Mouse (Mus musculus): ENCODE results near the gene 1810055G02Rik. TPM values are rescaled to one million over a fixed set of nuclear protein-coding genes. Genes with fewer than 3 reads are reported as not detected.

Gene 1810055G02Rik
- total and polyA plus RNA-seq, 2 experiments from 2014 or later, result 29.4 to 31.8 TPM

DNA sequence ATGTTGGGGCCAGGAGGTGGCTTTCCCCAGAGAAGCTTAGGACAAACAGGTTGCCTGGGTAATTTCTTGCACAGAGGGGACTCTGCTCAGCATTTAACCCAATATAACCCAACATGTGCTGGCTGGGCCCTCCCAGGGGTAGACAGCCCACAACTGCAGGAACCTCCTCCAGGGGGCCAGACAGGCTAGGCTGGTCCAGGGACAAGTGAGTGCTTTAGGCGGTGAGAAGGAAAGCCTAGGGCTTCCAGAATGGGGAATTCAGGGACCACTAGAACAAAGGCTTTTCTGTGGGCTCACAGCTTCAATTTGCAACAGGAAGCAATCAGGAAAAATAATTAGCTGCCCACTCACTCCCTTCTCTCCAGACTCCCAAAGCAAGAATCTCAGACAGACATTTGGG, 23.7 kb upstream of the 1810055G02Rik start:
- 0 out of 2 replicates have a peak overlapping the region, but pooled peaks have one; percentile 26 for H3K27ac ChIP-seq (ENCODE audit: low read depth, low read length)
- 0 out of 2 replicates have a peak, but pooled peaks cover 6% of the 10 kb centered on the region for H3K4me1 ChIP-seq (ENCODE audit: insufficient read depth, low read length)
- H3K4me3 ChIP-seq (ENCODE audit: low read depth, low read length), result no peak overlapping the region
- ATAC-seq (ENCODE audit: low FRiP score), result no peak
- peak overlapping the region; percentile 4; the same call in 1 of the 2 replicates for H3K4me2 ChIP-seq (ENCODE audit: low read depth, low read length, poor library complexity, severe bottlenecking)
- WGBS, result 34% methylated on average over 1 of the region's 1 CpGs
- H3K27me3 ChIP-seq (ENCODE audit: insufficient read depth, low read length), result no peaks in the 10 kb centered on the region
- no peak; the same call in 1 of the 2 replicates for TF ChIP-seq CTCF (IDR thresholded peaks at IDR 0.05)
- H3K36me3 ChIP-seq (ENCODE audit: insufficient read depth, low read length), result no peaks in the 10 kb centered on the region
- no peaks in the 10 kb centered on the region for H3K9me3 ChIP-seq (ENCODE audit: low read length)
- DNase-seq (ENCODE audit: low spot score), result no peak
- H3K9ac ChIP-seq (replicated peaks; ENCODE audit: low read length, poor library complexity, severe bottlenecking), result no peak overlapping the region

DNA sequence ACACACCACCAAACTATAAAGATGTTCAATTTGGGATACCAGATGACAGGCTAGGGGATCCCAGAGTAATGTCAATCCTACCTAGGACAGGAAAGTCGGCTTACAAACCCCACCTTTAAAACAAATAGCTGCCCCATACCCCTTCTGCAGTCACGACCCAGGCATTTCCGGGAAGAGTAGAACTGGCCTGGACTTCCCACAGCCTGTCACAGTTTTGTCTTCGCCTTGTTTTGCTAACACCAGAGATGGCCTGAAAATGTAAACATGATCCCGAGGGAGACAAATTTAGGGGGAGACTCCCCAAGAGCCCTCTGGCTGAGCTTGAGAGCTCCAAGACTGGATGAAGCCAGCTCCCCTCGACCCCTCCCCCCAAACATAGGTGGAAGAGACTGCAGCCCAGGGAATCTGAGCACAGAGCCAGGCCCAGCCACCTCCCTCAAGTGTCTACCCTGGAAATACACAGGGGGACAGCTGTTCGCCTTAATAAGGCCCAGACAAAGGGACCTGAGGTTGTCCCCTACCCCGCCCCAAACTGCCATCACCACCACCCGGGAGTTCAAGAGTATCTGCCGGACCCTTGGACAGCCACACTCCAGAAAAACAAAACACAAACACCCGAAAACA, 23.0 kb upstream of the 1810055G02Rik start:
- 22% methylated on average over 11 of the region's 11 CpGs for WGBS
- H3K4me3 ChIP-seq (ENCODE audit: low read depth, low read length), result peak overlapping the region; percentile 83; the same call in 1 of the 2 replicates
- no peak overlapping the region for H3K27ac ChIP-seq (ENCODE audit: low read depth, low read length)
- no peaks in the 10 kb centered on the region for H3K27me3 ChIP-seq (ENCODE audit: insufficient read depth, low read length)
- no peak overlapping the region for H3K9ac ChIP-seq (replicated peaks; ENCODE audit: low read length, poor library complexity, severe bottlenecking)
- no peaks in the 10 kb centered on the region for H3K9me3 ChIP-seq (ENCODE audit: low read length)
- ATAC-seq (ENCODE audit: low FRiP score), result no peak
- TF ChIP-seq CTCF (IDR thresholded peaks at IDR 0.05), result no peak
- no peaks in the 10 kb centered on the region for H3K36me3 ChIP-seq (ENCODE audit: insufficient read depth, low read length)
- DNase-seq (ENCODE audit: low spot score), result no peak
- 0 out of 2 replicates have a peak, but pooled peaks cover 6% of the 10 kb centered on the region for H3K4me1 ChIP-seq (ENCODE audit: insufficient read depth, low read length)
- peak overlapping the region; percentile 100 for H3K4me2 ChIP-seq (ENCODE audit: low read depth, low read length, poor library complexity, severe bottlenecking)

- no peaks in the 10 kb centered on the region for H3K27me3 ChIP-seq (ENCODE audit: insufficient read depth, low read length)
- peak overlapping the region; percentile 83 for H3K4me3 ChIP-seq (ENCODE audit: low read depth, low read length)
- peak overlapping the region; percentile 100 for H3K4me2 ChIP-seq (ENCODE audit: low read depth, low read length, poor library complexity, severe bottlenecking)
- 2% methylated on average over 42 of the region's 45 CpGs for WGBS
- peak overlapping the region; percentile 65 for H3K9ac ChIP-seq (replicated peaks; ENCODE audit: low read length, poor library complexity, severe bottlenecking)
- ATAC-seq (ENCODE audit: low FRiP score) (0 out of 2 replicates have a peak, but pooled peaks have one; percentile 29), DNase-seq (ENCODE audit: low spot score) (no peak)
- 0 out of 2 replicates have a peak, but pooled peaks cover 6% of the 10 kb centered on the region for H3K4me1 ChIP-seq (ENCODE audit: insufficient read depth, low read length)
- no peaks in the 10 kb centered on the region for H3K9me3 ChIP-seq (ENCODE audit: low read length)
- peak overlapping the region; percentile 26; the same call in 1 of the 2 replicates for H3K27ac ChIP-seq (ENCODE audit: low read depth, low read length)
- H3K36me3 ChIP-seq (ENCODE audit: insufficient read depth, low read length), result no peaks in the 10 kb centered on the region
- TF ChIP-seq CTCF (IDR thresholded peaks at IDR 0.05), result 0 out of 2 replicates have a peak, but pooled peaks have one; percentile 3
Measured at GRCm38 (mm10) chr19:3685611-3686214, 22.4 kb upstream of the 1810055G02Rik start.

DNA sequence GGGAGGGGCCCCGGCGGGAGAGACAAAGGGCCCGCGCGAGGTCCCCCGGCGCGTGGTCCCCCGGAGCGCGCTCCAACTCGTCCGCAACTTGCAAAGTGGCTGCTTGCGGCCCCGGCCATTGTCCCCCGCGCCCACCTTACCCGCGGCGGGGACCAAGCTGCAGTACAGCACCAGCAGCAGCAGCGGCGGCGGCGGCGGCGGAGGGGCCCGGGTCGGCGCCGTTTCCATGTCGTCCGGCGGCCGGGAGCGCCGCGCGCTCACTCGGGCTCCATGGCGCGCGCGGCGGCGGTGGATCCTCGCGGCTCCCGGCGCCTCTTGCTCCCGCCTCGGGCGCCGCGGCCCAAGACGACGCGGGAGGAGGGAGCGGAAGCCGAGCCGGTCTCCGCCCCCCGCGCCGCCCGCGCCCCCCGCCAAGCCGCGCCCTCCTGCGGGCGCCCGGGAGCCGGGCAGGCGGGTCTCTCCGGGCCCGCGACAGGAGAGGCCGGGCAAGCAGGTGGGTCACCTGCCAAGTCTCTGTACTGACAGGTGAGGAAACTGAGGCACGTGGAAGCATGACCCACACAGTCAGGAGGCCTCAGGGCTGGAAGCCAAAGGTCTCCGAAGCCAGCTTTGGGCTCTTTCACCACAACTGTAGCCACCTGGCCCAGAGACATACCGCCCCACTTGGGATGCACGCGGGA, 21.7 kb upstream of the 1810055G02Rik start, which contains the start of gene Lrp5:
Lrp5 (minus strand) TSS at position 350 of the 680 bp plus-strand sequence.
- Histone ChIP-seq H3K4me1 (ENCODE audit: insufficient read depth, low read length) (0 out of 2 replicates have a peak, but pooled peaks cover 6% of the 10 kb centered on the region), H3K4me3 (ENCODE audit: low read depth, low read length) (peak within 1 kb of the TSS; percentile 83), H3K36me3 (ENCODE audit: insufficient read depth, low read length) (no peaks in the 10 kb centered on the region), H3K27ac (ENCODE audit: low read depth, low read length) (peak within 1 kb of the TSS; percentile 26; the same call in 1 of the 2 replicates), H3K9ac (replicated peaks; ENCODE audit: low read length, poor library complexity, severe bottlenecking) (peak within 1 kb of the TSS; percentile 65), H3K9me3 (ENCODE audit: low read length) (no peaks in the 10 kb centered on the region), H3K27me3 (ENCODE audit: insufficient read depth, low read length) (no peaks in the 10 kb centered on the region), H3K4me2 (ENCODE audit: low read depth, low read length, poor library complexity, severe bottlenecking) (peak within 1 kb of the TSS; percentile 100)
- ATAC-seq (ENCODE audit: low FRiP score) (peak; percentile 47; the same call in 1 of the 2 replicates), DNase-seq (ENCODE audit: low spot score) (peak; percentile 38)
- TF ChIP-seq CTCF (IDR thresholded peaks at IDR 0.05), result no peak
- under 1% methylated on average over 18 of the region's 83 CpGs for WGBS

- H3K9ac ChIP-seq (replicated peaks; ENCODE audit: low read length, poor library complexity, severe bottlenecking), result no peak overlapping the region
- no peak overlapping the region for H3K27ac ChIP-seq (ENCODE audit: low read depth, low read length)
- ATAC-seq (ENCODE audit: low FRiP score) (no peak), DNase-seq (ENCODE audit: low spot score) (no peak)
- H3K9me3 ChIP-seq (ENCODE audit: low read length), result no peaks in the 10 kb centered on the region
- no peak overlapping the region for H3K4me3 ChIP-seq (ENCODE audit: low read depth, low read length)
- no peaks in the 10 kb centered on the region for H3K27me3 ChIP-seq (ENCODE audit: insufficient read depth, low read length)
- H3K36me3 ChIP-seq (ENCODE audit: insufficient read depth, low read length), result no peaks in the 10 kb centered on the region
- no peak overlapping the region for H3K4me2 ChIP-seq (ENCODE audit: low read depth, low read length, poor library complexity, severe bottlenecking)
- TF ChIP-seq CTCF (IDR thresholded peaks at IDR 0.05), result no peak
- WGBS, result 33% methylated on average over 5 of the region's 5 CpGs
- H3K4me1 ChIP-seq (ENCODE audit: insufficient read depth, low read length), result 0 out of 2 replicates have a peak, but pooled peaks cover 6% of the 10 kb centered on the region
Measured at GRCm38 (mm10) chr19:3687676-3688171, 20.4 kb upstream of the 1810055G02Rik start.
